Mouse (Mus musculus) forebrain, embryonic 13.5 days (tissue): ENCODE measurements around the gene Rheb. TPM values are rescaled to one million over a fixed set of nuclear protein-coding genes. Genes with fewer than 3 reads are reported as not detected.
A peak's percentile ranks its signal among the peaks of the same experiment; 100 is the strongest.

ENCODE experiments used
- ATAC-seq: fragments of 200-750 bp; cut with Nextera tagmentation; 2 replicates; pipeline ENCODE4 v1.8.0; 2017
- H3K27ac ChIP-seq: fragments of 300-500 bp; sonication (generic); 2 replicates; pipeline ENCODE4 v1.5.1; 2015; ENCODE audit warnings: inconsistent platforms, mild to moderate bottlenecking, moderate library complexity
- H3K27me3 ChIP-seq: fragments of 300-500 bp; sonication (generic); 2 replicates; pipeline ENCODE4 v1.6.1; 2015; ENCODE audit warnings: mild to moderate bottlenecking, inconsistent platforms
- H3K36me3 ChIP-seq: fragments of 300-500 bp; sonication (generic); 2 replicates; pipeline ENCODE4 v1.6.1; 2015; ENCODE audit warnings: mild to moderate bottlenecking, inconsistent platforms; ENCODE audit not compliant: poor library complexity, severe bottlenecking
- H3K4me1 ChIP-seq: fragments of 300-500 bp; sonication (generic); 2 replicates; pipeline ENCODE4 v1.6.1; 2015; ENCODE audit warnings: inconsistent platforms
- H3K4me2 ChIP-seq: fragments of 300-500 bp; sonication (generic); 2 replicates; pipeline ENCODE4 v1.6.1; 2015; ENCODE audit warnings: inconsistent platforms, mild to moderate bottlenecking, moderate library complexity
- H3K4me3 ChIP-seq: fragments of 300-500 bp; sonication (generic); 2 replicates; pipeline ENCODE4 v1.5.1; 2015; ENCODE audit warnings: mild to moderate bottlenecking, inconsistent platforms
- H3K9ac ChIP-seq: fragments of 300-500 bp; sonication (generic); 2 replicates; pipeline ENCODE4 v1.6.1; 2015; ENCODE audit warnings: mild to moderate bottlenecking, inconsistent platforms
- H3K9me3 ChIP-seq: fragments of 300-500 bp; sonication (generic); replicated peaks from 2 replicates; pipeline ENCODE4 v1.6.1; 2016; ENCODE audit warnings: inconsistent platforms
- WGBS: fragments of 180-500 bp; shearing (Covaris S2); methylation state at CpG from one replicate; pipeline ENCODE4 v1.1.7; 2015; 5-methylcytosine and 5-hydroxymethylcytosine counted together
- polyA plus RNA-seq: library from polyadenylated mRNA; unstranded; fragments of >200 nt; fragmentation: Nextera tagmentation; extraction: Ambion mirVana; gene quantifications from 2 replicates; pipeline ENCODE4 v1.2.1, GENCODE M21; 2015

Rheb gene
- polyA plus RNA-seq, 1 experiment from 2014 or later: 232 TPM

DNA sequence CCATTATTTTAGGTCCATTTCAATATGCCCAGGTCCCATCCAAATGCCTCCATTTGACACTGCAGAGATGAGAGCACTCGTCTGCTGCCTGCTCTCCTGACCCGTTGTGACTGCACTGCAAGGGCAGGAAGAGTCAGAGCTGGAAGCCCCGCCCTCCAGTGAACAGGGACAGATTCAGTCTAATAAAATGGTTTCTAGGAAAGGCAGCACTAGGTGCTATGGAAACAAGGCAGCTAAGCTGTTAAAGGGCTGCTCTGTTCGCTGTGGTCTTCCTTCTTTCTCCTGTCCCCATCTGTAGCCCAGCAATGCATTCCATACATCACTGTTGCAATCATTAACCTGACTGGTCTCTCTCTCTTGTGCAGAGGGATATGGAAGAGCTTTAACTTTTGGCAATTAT, 29.4 kb downstream of the Rheb start:
- WGBS: 81% methylated on average over 4 of the region's 4 CpGs
- 0 out of 2 replicates have a peak, but pooled peaks cover 3% of the 10 kb centered on the region for H3K4me1 ChIP-seq
- H3K4me3 ChIP-seq: no peak overlapping the region
- H3K27me3 ChIP-seq: no peaks in the 10 kb centered on the region
- no peak for ATAC-seq
- peaks cover 75% of the 10 kb centered on the region for H3K36me3 ChIP-seq
- no peak overlapping the region for H3K9ac ChIP-seq
- no peak overlapping the region for H3K27ac ChIP-seq
- H3K9me3 ChIP-seq: no peaks in the 10 kb centered on the region
- no peak overlapping the region for H3K4me2 ChIP-seq

GRCm38 (mm10) chr5:24805222-24805621, 37.2 kb downstream of the Rheb start:
- Histone ChIP-seq H3K4me3 (no peak overlapping the region), H3K27me3 (no peaks in the 10 kb centered on the region), H3K4me1 (no peaks in the 10 kb centered on the region), H3K9me3 (no peaks in the 10 kb centered on the region), H3K27ac (no peak overlapping the region), H3K36me3 (peaks cover 80% of the 10 kb centered on the region), H3K9ac (no peak overlapping the region), H3K4me2 (no peak overlapping the region)
- ATAC-seq: no peak
- WGBS: 88% methylated on average over 6 of the region's 6 CpGs

DNA sequence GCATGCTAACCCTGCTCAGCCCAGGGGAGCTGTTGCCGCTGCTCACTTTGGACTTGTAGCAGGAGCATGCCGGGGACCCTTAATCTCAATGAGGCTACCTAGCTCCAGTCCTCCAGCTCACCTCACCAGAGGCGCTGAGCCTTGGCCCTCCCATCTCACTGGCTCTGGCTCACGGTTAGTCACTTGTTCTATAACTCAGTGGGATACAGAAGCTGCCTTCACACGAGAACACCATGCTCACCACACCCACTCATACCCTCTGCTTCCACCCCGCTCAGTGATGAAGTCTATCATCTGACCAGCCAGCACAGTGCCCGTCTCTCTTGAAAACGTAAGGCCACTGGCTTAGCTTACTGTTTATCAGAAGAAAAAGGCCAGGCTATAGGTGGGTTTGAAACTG, 37.8 kb downstream of the Rheb start:
- Histone ChIP-seq H3K27ac (no peak overlapping the region), H3K4me2 (no peak overlapping the region), H3K9me3 (no peaks in the 10 kb centered on the region), H3K4me1 (no peaks in the 10 kb centered on the region), H3K27me3 (no peaks in the 10 kb centered on the region), H3K4me3 (no peak overlapping the region), H3K9ac (no peak overlapping the region), H3K36me3 (peaks cover 79% of the 10 kb centered on the region)
- WGBS: 92% methylated on average over 8 of the region's 8 CpGs
- ATAC-seq: no peak

- WGBS: 85% methylated on average over 6 of the region's 6 CpGs
- Histone ChIP-seq H3K9me3 (no peaks in the 10 kb centered on the region), H3K4me1 (no peaks in the 10 kb centered on the region), H3K27me3 (no peaks in the 10 kb centered on the region), H3K9ac (no peak overlapping the region), H3K36me3 (peaks cover 58% of the 10 kb centered on the region), H3K27ac (no peak overlapping the region), H3K4me3 (no peak overlapping the region), H3K4me2 (no peak overlapping the region)
- no peak for ATAC-seq
Measured at GRCm38 (mm10) chr5:24801841-24802624, 40.4 kb downstream of the Rheb start.

DNA sequence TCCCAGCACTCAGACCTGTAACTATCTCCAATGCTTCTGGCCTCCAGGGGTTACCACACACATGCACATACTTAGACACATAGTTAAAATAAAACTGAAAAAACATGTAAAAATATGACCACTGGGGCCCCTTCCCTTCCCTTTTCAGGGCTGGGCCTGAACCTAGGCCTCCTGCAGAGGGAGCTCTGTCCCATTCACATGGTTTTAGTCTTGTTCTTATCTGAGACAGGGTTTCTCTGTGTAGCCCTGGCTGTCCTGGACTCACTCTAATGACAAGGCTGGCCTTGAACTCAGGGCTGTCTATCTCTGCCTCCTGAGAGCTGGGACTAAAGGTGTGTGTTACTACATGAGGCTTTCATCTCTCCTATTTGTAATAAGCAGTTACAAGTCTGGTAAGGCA, 42.0 kb downstream of the Rheb start:
- Histone ChIP-seq H3K4me3 (no peak overlapping the region), H3K4me1 (no peaks in the 10 kb centered on the region), H3K36me3 (peaks cover 42% of the 10 kb centered on the region)

GRCm38 (mm10) chr5:24798639-24799038, 43.8 kb downstream of the Rheb start:
- no peak overlapping the region for H3K4me2 ChIP-seq
- WGBS: 80% methylated on average over 10 of the region's 10 CpGs
- no peak for ATAC-seq

More for the DNA sequence above, 42.0 kb downstream of the Rheb start:
- Histone ChIP-seq H3K27ac (no peak overlapping the region), H3K4me2 (no peak overlapping the region), H3K27me3 (no peaks in the 10 kb centered on the region), H3K9me3 (no peaks in the 10 kb centered on the region), H3K9ac (no peak overlapping the region)
- ATAC-seq: 0 out of 2 replicates have a peak, but pooled peaks have one; percentile 21

GRCm38 (mm10) chr5:24797858-24798257, 44.6 kb downstream of the Rheb start:
- Histone ChIP-seq H3K27ac (no peak overlapping the region), H3K4me3 (no peak overlapping the region), H3K9me3 (no peaks in the 10 kb centered on the region), H3K4me1 (no peaks in the 10 kb centered on the region), H3K9ac (no peak overlapping the region), H3K36me3 (peaks cover 19% of the 10 kb centered on the region), H3K4me2 (no peak overlapping the region), H3K27me3 (no peaks in the 10 kb centered on the region)
- WGBS: 68% methylated on average over 7 of the region's 7 CpGs
- ATAC-seq: no peak

More at GRCm38 (mm10) chr5:24798639-24799038, 43.8 kb downstream of the Rheb start:
- Histone ChIP-seq H3K4me1 (no peaks in the 10 kb centered on the region), H3K9ac (no peak overlapping the region), H3K36me3 (peaks cover 25% of the 10 kb centered on the region), H3K4me3 (no peak overlapping the region), H3K27me3 (no peaks in the 10 kb centered on the region), H3K27ac (no peak overlapping the region), H3K9me3 (no peaks in the 10 kb centered on the region)

DNA sequence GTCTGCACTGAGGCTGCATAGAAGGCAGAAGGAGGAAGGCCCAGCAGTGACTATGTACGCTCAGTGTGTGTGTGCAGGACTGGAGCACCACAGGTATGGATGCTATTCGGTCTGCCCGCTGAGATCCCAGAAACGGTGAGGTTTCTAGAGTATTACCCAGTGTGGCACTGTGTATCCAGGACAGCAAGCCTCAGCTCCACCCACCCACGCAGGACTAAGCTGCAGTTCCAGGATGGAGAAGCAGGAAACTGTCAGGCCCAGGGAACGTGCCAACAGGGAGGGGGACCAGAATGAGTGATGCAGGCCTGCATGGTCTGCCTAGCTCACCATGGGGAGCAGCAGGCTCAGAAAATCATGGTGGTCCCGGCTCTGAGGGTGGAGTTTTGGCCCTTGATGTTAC, 49.5 kb downstream of the Rheb start:
- no peaks in the 10 kb centered on the region for H3K36me3 ChIP-seq
- no peak for ATAC-seq
- H3K4me3 ChIP-seq: no peak overlapping the region
- whole genome bisulfite sequencing: 76% methylated on average over 7 of the region's 7 CpGs
- no peak overlapping the region for H3K9ac ChIP-seq
- 0 out of 2 replicates have a peak, but pooled peaks cover 4% of the 10 kb centered on the region for H3K27me3 ChIP-seq
- H3K9me3 ChIP-seq: no peaks in the 10 kb centered on the region
- no peak overlapping the region for H3K27ac ChIP-seq
- H3K4me1 ChIP-seq: no peaks in the 10 kb centered on the region
- no peak overlapping the region for H3K4me2 ChIP-seq

- Histone ChIP-seq H3K4me1 (0 out of 2 replicates have a peak, but pooled peaks cover 6% of the 10 kb centered on the region), H3K9me3 (no peaks in the 10 kb centered on the region; the same call in 1 of the 2 replicates), H3K4me3 (no peak overlapping the region), H3K27ac (no peak overlapping the region), H3K4me2 (no peak overlapping the region), H3K36me3 (no peaks in the 10 kb centered on the region), H3K9ac (no peak overlapping the region), H3K27me3 (peaks cover 19% of the 10 kb centered on the region)
- 82% methylated on average over 4 of the region's 4 CpGs for WGBS
- ATAC-seq: no peak
Measured at GRCm38 (mm10) chr5:24782957-24783356, 59.5 kb downstream of the Rheb start.

GRCm38 (mm10) chr5:24781048-24781447, 61.4 kb downstream of the Rheb start:
- peaks cover 21% of the 10 kb centered on the region for H3K27me3 ChIP-seq
- H3K27ac ChIP-seq: no peak overlapping the region
- WGBS: 11% methylated on average over 5 of the region's 5 CpGs
- ATAC-seq: no peak
- no peaks in the 10 kb centered on the region for H3K36me3 ChIP-seq
- 0 out of 2 replicates have a peak, but pooled peaks cover 6% of the 10 kb centered on the region for H3K4me1 ChIP-seq
- no peak overlapping the region for H3K4me2 ChIP-seq
- H3K9me3 ChIP-seq: no peaks in the 10 kb centered on the region; the same call in 1 of the 2 replicates
- no peak overlapping the region for H3K4me3 ChIP-seq
- no peak overlapping the region for H3K9ac ChIP-seq

DNA sequence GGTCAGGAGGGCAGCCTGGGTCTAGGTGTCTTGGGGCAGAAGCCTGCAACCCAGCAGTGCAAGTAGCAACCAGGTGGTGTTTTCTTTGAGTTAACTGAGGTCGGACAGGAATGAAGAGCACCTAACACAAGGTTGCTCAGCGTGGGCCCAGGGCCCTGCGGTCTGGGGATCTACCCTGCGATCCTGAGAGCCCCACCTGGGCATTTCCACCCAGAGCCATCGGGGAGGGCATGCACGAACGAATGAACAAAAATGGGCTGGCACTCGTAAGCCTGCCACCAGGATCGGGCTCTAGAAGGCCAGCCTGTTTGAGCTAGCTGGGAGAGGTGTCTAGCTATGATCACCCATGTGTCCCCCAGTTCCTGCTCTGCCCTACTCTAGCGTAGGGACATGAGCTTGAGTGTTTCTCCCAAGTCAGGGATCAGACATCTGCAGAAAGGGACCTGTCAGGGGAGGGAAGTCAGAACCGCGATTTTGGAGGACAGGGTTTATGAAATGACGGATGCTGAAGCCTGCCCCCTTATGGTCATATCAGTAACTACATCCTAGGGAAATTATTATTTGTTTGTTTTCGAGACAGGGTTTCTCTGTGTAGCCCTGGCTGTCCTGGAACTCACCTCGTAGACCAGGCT, 62.4 kb downstream of the Rheb start:
- Histone ChIP-seq H3K9me3 (no peaks in the 10 kb centered on the region; the same call in 1 of the 2 replicates), H3K4me2 (no peak overlapping the region), H3K4me3 (no peak overlapping the region), H3K27me3 (peaks cover 21% of the 10 kb centered on the region), H3K9ac (no peak overlapping the region), H3K4me1 (0 out of 2 replicates have a peak, but pooled peaks cover 6% of the 10 kb centered on the region), H3K27ac (no peak overlapping the region), H3K36me3 (no peaks in the 10 kb centered on the region)
- 0 out of 2 replicates have a peak, but pooled peaks have one; percentile 41 for ATAC-seq
- WGBS: 45% methylated on average over 15 of the region's 15 CpGs

DNA sequence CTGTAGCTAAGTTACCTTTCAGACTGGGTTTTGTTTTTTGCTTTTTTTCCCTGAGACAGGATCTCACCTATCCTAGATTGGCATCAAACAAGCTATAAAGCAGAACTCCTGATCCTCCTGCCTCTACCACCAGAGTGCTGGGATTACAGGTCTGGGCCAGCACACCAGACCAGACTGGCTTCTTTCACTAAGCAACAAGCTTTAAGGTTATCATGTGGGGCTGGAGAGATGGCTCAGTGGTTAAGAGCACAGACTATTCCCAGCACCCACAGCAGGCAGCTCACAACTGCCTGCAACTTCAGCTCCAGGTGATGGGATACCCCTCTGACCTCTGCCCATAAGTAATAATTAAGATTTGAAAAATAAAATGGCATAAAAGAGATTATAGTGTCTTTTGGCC, 63.1 kb downstream of the Rheb start:
- peaks cover 21% of the 10 kb centered on the region for H3K27me3 ChIP-seq
- H3K27ac ChIP-seq: no peak overlapping the region
- no peak for ATAC-seq
- no peak overlapping the region for H3K4me3 ChIP-seq
- H3K4me1 ChIP-seq: 0 out of 2 replicates have a peak, but pooled peaks cover 6% of the 10 kb centered on the region
- no peaks in the 10 kb centered on the region for H3K9me3 ChIP-seq
- H3K9ac ChIP-seq: no peak overlapping the region
- no peak overlapping the region for H3K4me2 ChIP-seq
- no peaks in the 10 kb centered on the region for H3K36me3 ChIP-seq
